Mouse (Mus musculus) CH12.LX (cell line): ENCODE measurements at regions not wholly inside any gene's neighbourhood (a gene's known extent, or its start where the extent isn't known, plus 50 kb on each side); places are given as distances from the start of the nearest gene placed in this dataset.

Experiments used
- CHD2 ChIP-seq: IDR thresholded peaks from 2 replicates; pipeline ENCODE4 v1.6.1; 2011; ENCODE audit warnings: low read length, improper control_type of control experiment
- CTCF ChIP-seq, 2 experiments: IDR thresholded peaks in 1 of 2; conservative IDR thresholded peaks in 1 of 2; 2 replicates each; pipeline ENCODE4 v1.5.1; 2011 to 2012; ENCODE audit warnings: low read depth in 2 of 2, low read length in 2 of 2, improper control_type of control experiment in 1 of 2, inconsistent platforms in 1 of 2, mild to moderate bottlenecking in 1 of 2, moderate library complexity in 1 of 2
- GABPA ChIP-seq: IDR thresholded peaks from 2 replicates; pipeline ENCODE4 v1.6.1; 2012; ENCODE audit warnings: low read depth, low read length, improper control_type of control experiment, inconsistent platforms; ENCODE audit not compliant: insufficient replicate concordance
- MAZ ChIP-seq: IDR thresholded peaks from 2 replicates; pipeline ENCODE4 v1.6.1; 2012; ENCODE audit warnings: low read depth, mild to moderate bottlenecking, inconsistent platforms, low read length, improper control_type of control experiment, moderate library complexity

GRCm38 (mm10) chr7:37395881-37396513 is 377.4 kb downstream of the Zfp536 start:
- TF ChIP-seq CHD2 (no peak), GABPA (no peak), MAZ (no peak), CTCF (conservative IDR thresholded peaks at IDR 0.05 in 1 of 2, IDR thresholded peaks at IDR 0.05 in 1 of 2; ENCODE audit: low read depth in 2 of 2, low read length in 2 of 2) (no peak)
